Mouse (Mus musculus) gastrocnemius, adult 2 months (tissue): ENCODE measurements around the gene Hgf. TPM values are rescaled to one million over a fixed set of nuclear protein-coding genes. Genes with fewer than 3 reads are reported as not detected.

Experiments used
- DNase-seq: peaks from one replicate; pipeline ENCODE4 v3.0.0; 2022
- H3K27ac ChIP-seq: fragments of 200-600 bp; 2 replicates; pipeline ENCODE4 v1.8.1; 2022; ENCODE audit warnings: mild to moderate bottlenecking
- H3K4me3 ChIP-seq: fragments of 200-600 bp; 2 replicates; pipeline ENCODE4 v1.8.1; 2022; ENCODE audit warnings: mild to moderate bottlenecking, moderate library complexity
- CTCF ChIP-seq: fragments of 200-600 bp; IDR thresholded peaks from 2 replicates; pipeline ENCODE4 v1.8.1; 2022; ENCODE audit warnings: antibody characterized with exemption, mild to moderate bottlenecking, moderate library complexity
- intact Hi-C: fragments of 180-260 bp; cut with DNase I; formaldehyde crosslinking; loops from one replicate; pipeline ENCODE4 v1.15.1; 2025
- long read RNA-seq, 2 experiments: library from polyadenylated mRNA; stranded (forward); transcript quantifications; one replicate each; pipeline ENCODE4 v2.0.0; 2021
- total RNA-seq, 2 experiments: library from RNA; stranded (reverse); gene quantifications; 2 replicates each; pipeline ENCODE4 v1.2.3; 2021

The Hgf gene
- total RNA-seq: under 1 TPM in 1 of 2 experiments, not detected in 1; 0.28 TPM
- long read RNA-seq, experiment 1: 0 reads
- long read RNA-seq, experiment 2: 0 reads

- Histone ChIP-seq H3K4me3 (peak within 1 kb of the TSS; percentile 63), H3K27ac (peak within 1 kb of the TSS; percentile 48; the same call in 1 of the 2 replicates)
- intact Hi-C loops: no loop called here
- TF ChIP-seq CTCF: no peak
- DNase-seq: peak; percentile 57
Measured at GRCm38 (mm10) chr5:16553304-16554047, at the start of gene Hgf. Gene Hgf (plus strand): TSS chr5:16553495.

- Histone ChIP-seq H3K4me3 (no peak overlapping the region), H3K27ac (no peak overlapping the region)
- DNase-seq: no peak
- no peak for TF ChIP-seq CTCF
- intact Hi-C loops: no loop called here
Measured at GRCm38 (mm10) chr5:16506702-16507350, 46.5 kb upstream of the Hgf start.

- DNase-seq: no peak
- TF ChIP-seq CTCF: no peak
- intact Hi-C loops: no loop called here
- H3K27ac ChIP-seq: no peak overlapping the region
- H3K4me3 ChIP-seq: no peak overlapping the region
Measured at GRCm38 (mm10) chr5:16531619-16532277, 21.5 kb upstream of the Hgf start.

GRCm38 (mm10) chr5:16538067-16538466, 15.2 kb upstream of the Hgf start:
- intact Hi-C loops: no loop called here
- no peak overlapping the region for H3K4me3 ChIP-seq
- no peak for DNase-seq
- H3K27ac ChIP-seq: no peak overlapping the region
- no peak for TF ChIP-seq CTCF

- no peak for TF ChIP-seq CTCF
- intact Hi-C loops: no loop called here
- DNase-seq: no peak
- no peak overlapping the region for H3K4me3 ChIP-seq
- no peak overlapping the region for H3K27ac ChIP-seq
Measured at GRCm38 (mm10) chr5:16541561-16542116, 11.7 kb upstream of the Hgf start.

- DNase-seq: no peak
Measured at GRCm38 (mm10) chr5:16547490-16547889, 5.8 kb upstream of the Hgf start.

GRCm38 (mm10) chr5:16552647-16553046, 648 bp upstream of the Hgf start:
- intact Hi-C loops: no loop called here
- no peak overlapping the region for H3K27ac ChIP-seq
- TF ChIP-seq CTCF: no peak
- DNase-seq: no peak
- no peak overlapping the region for H3K4me3 ChIP-seq

More at GRCm38 (mm10) chr5:16547490-16547889, 5.8 kb upstream of the Hgf start:
- no peak overlapping the region for H3K27ac ChIP-seq
- no peak for TF ChIP-seq CTCF
- no peak overlapping the region for H3K4me3 ChIP-seq
- intact Hi-C loops: no loop called here

- no peak overlapping the region for H3K4me3 ChIP-seq
- intact Hi-C loops: no loop called here
- TF ChIP-seq CTCF: no peak
- H3K27ac ChIP-seq: no peak overlapping the region
- no peak for DNase-seq
Measured at GRCm38 (mm10) chr5:16560247-16560646, 7.0 kb downstream of the Hgf start.

- intact Hi-C loops: no loop called here
- no peak for TF ChIP-seq CTCF
- H3K27ac ChIP-seq: no peak overlapping the region
- no peak for DNase-seq
- no peak overlapping the region for H3K4me3 ChIP-seq
Measured at GRCm38 (mm10) chr5:16568997-16569396, 15.7 kb downstream of the Hgf start.

- Histone ChIP-seq H3K27ac (no peak overlapping the region), H3K4me3 (no peak overlapping the region)
- intact Hi-C loops: no loop called here
- no peak for DNase-seq
- no peak for TF ChIP-seq CTCF
Measured at GRCm38 (mm10) chr5:16577882-16578742, 24.8 kb downstream of the Hgf start.

GRCm38 (mm10) chr5:16595699-16596098, 42.4 kb downstream of the Hgf start:
- no peak for TF ChIP-seq CTCF
- H3K27ac ChIP-seq: no peak overlapping the region
- intact Hi-C loops: no loop called here
- no peak overlapping the region for H3K4me3 ChIP-seq
- no peak for DNase-seq

GRCm38 (mm10) chr5:16597996-16598395, 44.7 kb downstream of the Hgf start:
- Histone ChIP-seq H3K27ac (no peak overlapping the region), H3K4me3 (no peak overlapping the region)
- intact Hi-C loops: no loop called here
- no peak for DNase-seq
- TF ChIP-seq CTCF: no peak
